Mouse (Mus musculus): ENCODE measurements around the gene Atp6v0d1.

DNA sequence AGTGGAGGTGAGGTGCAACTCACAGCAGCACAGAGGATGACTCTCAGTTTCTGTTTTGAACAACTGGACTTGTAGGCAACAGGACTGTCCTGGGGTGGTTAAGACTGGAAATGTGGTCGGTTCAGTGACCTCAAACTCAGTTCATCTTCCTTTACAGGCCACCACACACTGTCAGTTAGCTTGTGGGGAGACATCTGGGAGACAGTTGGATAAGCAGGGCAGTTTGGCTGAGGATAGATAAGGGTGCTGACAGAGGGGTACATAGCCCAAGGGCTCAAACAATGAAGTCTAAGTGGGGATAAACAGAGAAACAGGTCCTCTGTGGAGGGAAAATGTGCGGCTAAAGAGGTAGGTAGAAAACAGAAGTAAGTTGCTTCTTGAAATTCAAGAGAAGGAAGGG, 43.5 kb upstream of the Atp6v0d1 start:
- TF ChIP-seq POLR2A (IDR thresholded peaks at IDR 0.05; ENCODE audit: low read depth, low read length): no peak
- no peak for TF ChIP-seq CTCF (IDR thresholded peaks at IDR 0.05; ENCODE audit: extremely low read depth, insufficient read length, insufficient replicate concordance, low read depth, low read length)

Measured in small intestine, adult 2 months (tissue).